Mouse (Mus musculus) adrenal gland, adult 8-10 months (tissue): Measurements from ENCODE around the gene Erg28. TPM values are rescaled to one million over a fixed set of nuclear protein-coding genes. Genes with fewer than 3 reads are reported as not detected.

Experiments used
- DNase-seq: peaks from one replicate; pipeline ENCODE4 v3.0.0; 2022
- total RNA-seq, 4 experiments: library from RNA; stranded (reverse); gene quantifications; 2 replicates each; pipeline ENCODE4 v1.2.4; 2022

Erg28 gene
- total RNA-seq, 4 experiments from 2014 or later, result 34.9 to 54.8 (median 47.3) TPM

DNA sequence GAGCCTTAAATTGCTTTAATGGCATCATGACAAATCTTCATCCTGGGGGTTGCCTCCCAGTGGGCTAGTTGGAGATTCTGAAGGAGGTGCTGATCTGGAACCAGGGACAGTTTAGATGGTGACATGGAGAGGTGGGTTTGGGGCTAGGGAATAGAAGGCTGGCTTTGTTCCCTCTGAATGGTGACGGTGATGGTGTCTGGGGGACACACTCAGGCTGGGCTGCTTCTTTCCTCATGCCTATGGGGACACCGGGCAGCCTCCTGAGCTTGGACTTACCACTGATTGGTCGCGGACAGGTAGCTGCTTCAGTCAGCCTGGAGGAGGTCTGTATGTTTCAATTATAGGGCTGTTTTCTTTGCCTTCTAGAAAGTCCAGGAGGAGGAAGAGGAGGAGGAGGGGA, 12.7 kb downstream of the Erg28 start:
- no peak for DNase-seq

DNA sequence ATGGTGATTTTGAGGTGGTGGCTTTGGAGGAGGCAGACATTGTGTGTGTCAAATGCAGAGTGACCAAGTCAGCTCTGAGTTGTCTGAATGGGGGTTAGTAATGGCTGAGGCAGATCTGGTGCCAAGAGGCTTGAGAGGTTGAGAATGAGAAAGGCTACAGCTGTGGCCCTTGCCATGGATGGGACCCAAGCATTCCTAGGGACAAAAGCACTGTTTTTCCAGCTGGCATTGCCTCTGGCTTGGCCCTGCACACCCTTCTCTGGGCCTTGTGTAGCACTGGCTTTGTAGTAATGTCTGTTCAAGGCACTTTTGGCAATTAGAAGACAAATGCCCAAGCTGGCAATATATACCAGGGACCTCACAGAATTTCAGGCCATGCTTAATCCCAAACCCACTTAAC, 13.4 kb downstream of the Erg28 start:
- DNase-seq, result no peak

DNA sequence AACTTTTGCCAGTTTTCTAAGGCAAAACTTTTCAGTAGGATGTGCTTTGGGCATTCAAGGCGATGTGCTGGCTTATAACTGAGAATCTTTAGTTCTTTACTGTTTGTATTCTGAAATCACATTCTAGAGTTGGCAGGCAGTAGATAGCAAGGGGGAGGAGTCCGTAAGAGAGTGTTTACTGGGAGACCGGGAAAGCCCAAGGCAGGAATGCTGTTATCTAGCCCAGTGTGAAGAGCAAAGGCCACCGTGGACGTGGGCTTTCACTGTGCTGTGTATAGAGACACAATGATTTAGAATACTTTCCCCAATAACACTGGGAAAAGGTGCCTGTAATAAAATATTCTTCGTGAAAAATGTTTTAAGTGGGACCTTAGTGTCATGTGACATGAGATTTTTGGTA, 14.6 kb downstream of the Erg28 start:
- no peak for DNase-seq

DNA sequence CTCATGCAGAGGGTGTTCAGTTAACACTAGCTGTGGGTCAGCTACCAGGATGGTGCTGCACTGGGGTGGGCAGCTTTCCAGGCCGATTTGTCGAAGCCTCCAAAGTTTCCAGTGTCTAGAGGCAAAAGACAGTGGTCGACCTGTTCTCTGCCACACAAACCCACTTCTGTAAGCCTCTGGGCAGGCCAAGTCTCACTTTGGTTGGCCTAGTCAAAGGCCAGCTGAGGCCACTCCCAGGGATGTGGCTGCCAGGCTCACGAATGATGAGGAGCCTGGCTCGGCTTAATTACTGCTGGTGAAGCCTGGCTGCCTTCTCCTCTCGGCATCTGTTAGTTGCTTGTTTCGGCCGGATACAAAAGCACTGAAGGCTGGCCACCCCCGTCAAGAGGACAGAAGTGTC, 24.3 kb downstream of the Erg28 start:
- no peak for DNase-seq

DNA sequence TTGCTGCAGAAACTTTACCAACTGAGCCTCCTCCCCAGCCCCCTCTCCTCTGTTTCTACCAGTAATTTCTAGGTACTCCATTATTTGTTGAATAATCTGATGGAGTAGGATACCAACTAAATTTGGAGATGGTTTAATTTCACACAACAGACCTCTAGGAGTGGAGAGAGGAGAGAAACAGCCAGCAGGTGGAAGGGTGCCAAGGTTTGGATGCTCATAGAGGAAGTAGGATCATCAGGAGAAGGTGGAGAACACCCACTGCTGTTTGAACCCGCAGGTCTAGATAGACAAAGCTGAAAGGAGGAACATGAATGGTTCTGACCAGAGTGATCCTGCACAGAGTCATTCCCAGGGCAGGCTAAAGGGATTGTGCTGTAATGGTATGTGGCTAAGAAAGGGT, 28.8 kb downstream of the Erg28 start:
- no peak for DNase-seq

DNA sequence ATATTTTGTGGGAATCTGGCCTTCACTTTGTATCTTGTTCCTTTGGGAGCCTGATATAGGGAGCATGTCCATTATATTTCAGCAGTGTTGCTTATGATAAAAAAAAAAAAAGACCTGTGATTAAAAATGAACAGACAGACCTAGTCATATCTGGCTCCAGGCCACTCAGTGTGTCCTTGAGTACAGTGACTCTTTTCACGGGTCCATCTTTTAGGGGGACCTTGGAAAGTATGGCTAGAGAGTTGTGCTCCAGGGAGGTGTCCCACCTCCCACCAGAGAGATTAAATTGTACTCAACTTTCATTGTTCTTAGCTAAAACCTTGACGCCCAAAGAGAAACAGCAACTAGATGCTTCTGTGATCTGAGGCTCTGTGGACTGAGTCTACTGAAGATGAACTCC, 30.3 kb downstream of the Erg28 start:
- no peak for DNase-seq

DNA sequence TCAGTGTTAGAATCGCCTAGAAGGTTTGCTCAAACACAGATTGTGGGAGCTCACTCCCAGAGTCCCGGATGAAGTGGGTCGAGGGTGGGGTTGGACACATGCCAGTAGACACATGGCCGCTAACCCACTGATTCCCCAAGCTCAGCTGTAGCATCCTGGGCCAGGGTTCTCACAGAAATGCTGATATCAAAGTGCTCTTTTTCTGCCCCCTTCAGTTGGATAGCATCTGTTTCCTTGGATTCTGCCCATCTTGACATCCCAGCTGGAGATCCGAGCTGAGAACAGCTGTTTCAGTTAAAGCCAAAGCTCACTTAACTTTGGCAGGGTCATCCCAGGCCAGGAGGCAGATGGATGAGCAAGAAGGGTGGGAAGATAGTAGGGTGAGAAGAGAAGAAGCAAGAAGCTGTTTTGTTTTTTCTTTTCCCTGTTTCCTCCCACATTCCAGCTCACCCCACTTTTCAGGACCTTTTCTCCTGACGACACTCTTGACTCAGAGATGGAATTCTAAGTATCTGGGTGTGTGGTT, 31.5 kb downstream of the Erg28 start:
- no peak for DNase-seq

DNA sequence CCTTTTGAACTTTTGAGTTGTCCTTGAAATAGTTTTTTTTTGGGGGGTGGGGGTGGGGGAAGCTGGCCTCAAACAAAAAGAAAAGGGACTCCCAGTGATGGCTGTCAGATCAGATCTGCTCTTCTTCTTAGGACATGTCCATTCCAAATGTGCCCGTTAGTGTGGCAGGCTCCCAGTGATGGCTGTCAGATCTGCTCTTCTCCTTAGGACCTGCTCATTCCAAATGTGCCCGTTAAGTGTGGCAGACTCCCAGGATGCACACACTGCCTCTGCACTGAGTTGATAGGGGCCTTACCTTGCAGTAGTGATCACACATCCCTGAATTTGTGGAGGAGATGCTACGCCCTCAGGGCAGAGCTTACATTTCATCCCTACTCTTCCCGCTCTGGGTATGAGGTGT, 32.2 kb downstream of the Erg28 start:
- no peak for DNase-seq

DNA sequence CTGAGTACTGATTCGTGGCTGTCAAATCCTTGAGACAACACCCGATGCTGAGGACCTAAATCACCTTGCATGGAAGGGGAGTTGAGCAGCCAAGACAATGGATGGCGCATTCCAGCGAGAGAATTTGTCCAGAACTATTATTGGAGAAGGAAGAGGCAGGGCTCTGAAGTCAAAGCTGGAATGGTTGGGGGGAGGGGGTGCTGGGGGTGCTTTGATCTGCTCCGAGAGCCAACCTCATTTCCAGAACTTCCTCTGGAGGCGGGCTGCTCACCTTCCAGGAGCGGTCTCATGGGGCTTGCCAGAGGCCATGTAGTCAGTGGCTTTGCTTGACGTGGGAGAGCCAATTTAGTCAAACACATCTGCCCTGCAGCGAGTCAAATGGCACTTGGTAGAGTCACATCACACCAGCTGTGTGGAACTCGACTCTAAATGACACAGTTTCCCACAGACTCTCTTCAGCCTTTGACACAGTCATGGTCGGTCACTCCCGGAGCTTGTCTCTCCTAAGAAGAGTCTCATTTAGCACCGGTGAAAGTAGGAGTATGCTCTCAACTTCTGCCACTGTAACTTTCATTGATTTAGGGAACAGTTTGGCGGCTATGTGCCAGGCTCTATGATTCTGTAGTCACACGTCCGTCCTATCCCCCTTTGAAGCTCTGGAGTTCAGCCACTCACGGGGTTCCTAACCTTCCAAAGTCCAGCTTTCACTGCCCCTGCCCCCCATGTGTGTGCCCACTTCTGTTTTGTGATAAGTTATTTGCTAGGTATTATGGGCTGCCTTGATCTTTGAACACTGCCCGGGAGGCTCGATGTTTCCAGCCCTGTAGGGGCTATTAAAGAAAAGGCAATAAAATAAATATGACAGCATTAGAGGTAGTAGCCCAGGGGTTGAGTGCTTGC, 39.2 kb downstream of the Erg28 start:
- no peak for DNase-seq

DNA sequence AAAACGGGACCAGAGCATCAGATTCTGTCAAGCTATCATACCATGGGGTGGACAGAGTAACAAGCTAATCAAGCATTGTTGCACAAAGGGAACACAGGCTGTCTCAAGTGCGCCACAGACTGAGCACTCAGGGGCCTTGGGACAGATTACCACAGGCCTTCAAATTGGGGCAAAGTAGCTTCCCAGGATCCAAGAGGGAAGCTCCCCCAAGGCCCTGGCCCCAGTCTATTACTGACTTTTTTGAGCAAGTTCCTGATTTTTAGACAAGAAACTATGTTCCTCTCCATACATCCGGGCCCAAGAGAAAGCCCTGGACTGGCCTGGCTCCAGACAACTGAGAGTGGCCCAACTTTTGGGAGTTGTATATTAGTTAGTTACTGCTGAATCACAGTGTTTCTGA, 42.7 kb downstream of the Erg28 start:
- DNase-seq, result no peak

DNA sequence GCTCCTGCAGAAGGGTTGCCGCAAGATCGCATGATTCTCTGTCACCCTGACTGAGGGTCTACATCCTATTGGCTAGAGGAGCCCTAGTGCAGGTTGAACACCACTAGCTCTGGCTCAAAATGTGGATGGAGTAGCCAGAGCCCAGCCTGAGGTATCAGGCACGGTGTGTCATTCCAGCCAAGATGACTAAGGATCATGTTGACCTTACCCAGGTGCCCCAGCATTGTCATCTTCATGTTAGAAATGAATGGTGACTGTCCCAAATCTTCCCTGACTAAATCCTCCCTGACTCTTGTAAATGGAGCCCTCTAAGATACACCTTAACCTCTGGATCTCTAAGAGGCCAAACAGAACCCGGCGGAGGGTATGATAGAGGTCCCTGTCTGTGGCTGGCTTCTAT, 44.6 kb downstream of the Erg28 start:
- no peak for DNase-seq

DNA sequence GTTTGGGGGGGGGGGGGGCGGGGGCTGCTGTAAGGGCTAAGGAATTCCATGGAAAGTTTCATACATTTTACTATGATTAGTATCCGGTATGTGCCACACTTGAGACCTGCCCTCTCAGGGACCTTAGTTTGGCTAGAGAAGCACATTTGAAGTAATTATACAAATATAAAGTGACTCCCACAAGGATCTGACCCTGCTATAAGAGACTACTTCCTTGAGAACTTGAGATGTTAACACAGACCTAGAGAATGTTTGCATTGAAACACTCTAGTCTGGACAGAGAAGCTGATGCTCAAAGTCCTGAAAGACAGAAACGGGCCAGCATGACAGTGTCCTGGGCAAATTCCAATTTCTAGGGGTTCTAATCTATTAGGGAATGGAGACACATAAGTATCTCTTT, 45.4 kb downstream of the Erg28 start:
- no peak for DNase-seq

DNA sequence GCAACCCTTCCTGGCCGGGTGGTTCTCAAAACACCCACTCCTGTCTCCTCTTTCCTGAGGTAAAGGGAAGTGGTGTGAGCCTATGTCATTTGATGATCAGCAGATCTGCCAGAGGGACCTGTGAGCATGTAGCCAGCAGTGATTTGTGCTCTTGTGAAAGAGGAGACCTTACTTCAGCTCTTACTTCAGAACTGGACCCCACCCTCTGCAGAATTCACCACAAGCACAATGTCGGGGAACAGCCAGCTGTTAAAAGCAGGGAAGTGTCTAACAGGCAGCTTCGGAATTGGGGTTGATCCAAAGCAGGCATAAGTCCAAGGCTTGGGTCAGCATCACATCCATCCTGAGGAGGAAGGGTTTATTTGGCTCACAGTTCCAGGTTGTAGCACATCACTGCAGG, 53.0 kb downstream of the Erg28 start:
- DNase-seq, result no peak

DNA sequence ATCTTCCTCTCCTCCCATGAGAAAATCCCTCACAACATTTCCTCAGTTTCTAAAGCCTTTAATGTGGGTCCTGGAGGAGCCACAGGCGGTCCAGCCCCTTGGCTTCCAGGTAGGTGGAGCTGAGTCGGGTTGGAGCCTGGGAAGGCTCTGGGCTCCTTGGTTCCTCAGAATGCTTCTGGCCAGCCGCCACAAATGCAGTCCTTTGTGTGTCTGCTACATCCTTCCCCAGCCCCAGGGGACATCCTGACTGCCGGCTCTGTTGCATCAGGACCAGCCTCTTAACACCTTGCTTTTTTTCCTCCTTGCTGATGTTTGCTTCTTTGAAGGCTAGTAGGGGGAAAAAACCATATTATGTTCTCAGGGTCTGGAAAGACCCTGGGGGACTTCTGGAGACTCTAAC, 56.6 kb downstream of the Erg28 start:
- no peak for DNase-seq

DNA sequence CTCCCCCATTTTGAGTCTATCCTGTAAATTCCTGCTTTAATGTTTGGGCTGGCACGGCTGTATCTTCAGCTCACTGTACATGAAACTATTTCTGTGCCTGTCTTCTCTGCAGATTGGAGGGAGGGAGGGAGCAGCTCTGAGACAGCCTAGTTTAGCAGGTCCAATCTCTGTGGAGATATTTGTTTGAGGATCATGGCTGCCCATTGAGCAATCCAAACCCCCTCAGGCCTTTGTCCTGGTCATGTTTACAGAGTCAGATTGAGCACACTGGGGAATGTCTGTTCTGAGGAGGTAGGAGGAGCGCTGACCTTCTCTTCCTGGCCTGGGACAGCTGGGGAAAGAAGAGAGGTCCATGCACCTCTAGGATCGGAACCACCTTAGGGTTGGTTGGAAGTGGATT, 58.1 kb downstream of the Erg28 start:
- no peak for DNase-seq

Other genes with a start within 250 kb of the Erg28 start
- 10 to 100 TPM; 13.0 to 20.5 (median 15.2) TPM for gene Jdp2, start 225.5 kb downstream of the Erg28 start, total RNA-seq
- 1 to 10 TPM in 2 of 4 experiments, under 1 TPM in 2; 0.38 to 2.4 (median 1.1) TPM for gene Batf, start 137.9 kb downstream of the Erg28 start, total RNA-seq
- 1 to 10 TPM; 3.3 to 6.3 (median 5.7) TPM for gene Flvcr2, start 78.0 kb downstream of the Erg28 start, total RNA-seq
- 10 to 100 TPM; 22.2 to 36.7 (median 27.8) TPM for gene Ttll5, start 109 bp upstream of the Erg28 start, total RNA-seq